Mouse (Mus musculus) midbrain, postnatal 0 days (tissue): ENCODE measurements at regions not wholly inside any gene's neighbourhood (a gene's known extent, or its start where the extent isn't known, plus 50 kb on each side); places are given as distances from the start of the nearest gene placed in this dataset.

ENCODE experiments used
- ATAC-seq: fragments of 200-750 bp; cut with Nextera tagmentation; 2 replicates; pipeline ENCODE4 v1.8.0; 2017; ENCODE audit warnings: moderate number of reproducible peaks, mild to moderate bottlenecking, moderate TSS enrichment, moderate library complexity; ENCODE audit not compliant: low FRiP score
- DNase-seq: peaks from one replicate; pipeline ENCODE4 v3.0.0-alpha.2; 2015; ENCODE audit warnings: low spot score
- H3K27ac ChIP-seq: fragments of 300-500 bp; sonication (generic); 2 replicates; pipeline ENCODE4 v1.5.1; 2014; ENCODE audit warnings: low read depth, mild to moderate bottlenecking, low read length, mixed read lengths
- H3K27me3 ChIP-seq: fragments of 300-500 bp; sonication (generic); 2 replicates; pipeline ENCODE4 v1.6.1; 2014; ENCODE audit warnings: low read length, control low read depth, mixed read lengths; ENCODE audit not compliant: insufficient read depth
- H3K36me3 ChIP-seq: fragments of 300-500 bp; sonication (generic); 2 replicates; pipeline ENCODE4 v1.6.1; 2014; ENCODE audit warnings: low read length, control low read depth, mixed read lengths; ENCODE audit not compliant: insufficient read depth
- H3K4me1 ChIP-seq: fragments of 300-500 bp; sonication (generic); 2 replicates; pipeline ENCODE4 v1.6.1; 2014; ENCODE audit warnings: mild to moderate bottlenecking, control low read depth, antibody characterized with exemption, low read length, mixed read lengths; ENCODE audit not compliant: insufficient read depth
- H3K4me2 ChIP-seq: fragments of 300-500 bp; sonication (generic); 2 replicates; pipeline ENCODE4 v1.6.1; 2014; ENCODE audit warnings: low read depth, mild to moderate bottlenecking, low read length, mixed read lengths; ENCODE audit not compliant: poor library complexity, severe bottlenecking
- H3K4me3 ChIP-seq: fragments of 300-500 bp; sonication (generic); 2 replicates; pipeline ENCODE4 v1.5.1; 2014; ENCODE audit warnings: low read depth, mild to moderate bottlenecking, low read length, moderate library complexity
- H3K9ac ChIP-seq: fragments of 300-500 bp; sonication (generic); replicated peaks from 2 replicates; pipeline ENCODE4 v1.6.1; 2014; ENCODE audit warnings: mild to moderate bottlenecking, low read length, moderate library complexity, mixed read lengths; ENCODE audit not compliant: poor library complexity, severe bottlenecking
- H3K9me3 ChIP-seq: fragments of 300-500 bp; sonication (generic); 2 replicates; pipeline ENCODE4 v1.6.1; 2016; ENCODE audit warnings: low read length, control low read depth
- CTCF ChIP-seq: IDR thresholded peaks from 2 replicates; pipeline ENCODE4 v1.5.1; 2016; ENCODE audit warnings: antibody characterized with exemption, mild to moderate bottlenecking
- WGBS: fragments of 180-500 bp; shearing (Covaris S2); extraction: QIAGEN DNeasy Blood & Tissue Kit; methylation state at CpG from one replicate; pipeline ENCODE4 v1.1.7; 2014; 5-methylcytosine and 5-hydroxymethylcytosine counted together

DNA sequence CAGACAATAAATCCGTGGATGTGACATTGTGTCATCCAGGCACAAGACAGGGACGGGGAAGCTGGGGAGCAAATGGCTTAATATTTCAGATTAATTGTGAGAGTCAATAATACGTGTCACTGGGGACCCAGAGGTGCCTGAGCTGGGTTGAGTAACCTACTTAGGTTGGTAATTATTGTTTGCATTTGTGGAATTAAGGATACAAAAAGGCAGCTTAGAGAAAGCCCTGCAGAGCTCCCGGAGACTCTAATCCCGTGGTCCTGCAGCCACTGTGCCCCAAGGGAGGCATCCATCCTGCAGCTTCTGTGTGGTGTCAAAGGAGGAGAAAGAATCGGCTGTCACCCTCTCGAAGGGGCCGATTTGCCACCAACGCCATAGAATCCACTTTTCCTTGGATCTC lies 139.3 kb upstream of the Kazn start:
- no peaks in the 10 kb centered on the region for H3K9me3 ChIP-seq
- no peaks in the 10 kb centered on the region for H3K36me3 ChIP-seq
- no peak overlapping the region for H3K27ac ChIP-seq
- TF ChIP-seq CTCF = no peak
- no peak overlapping the region for H3K9ac ChIP-seq
- no peaks in the 10 kb centered on the region for H3K27me3 ChIP-seq
- H3K4me2 ChIP-seq = no peak overlapping the region
- ATAC-seq = no peak
- no peak for DNase-seq
- H3K4me1 ChIP-seq = no peaks in the 10 kb centered on the region
- 14% methylated on average over 9 of the region's 9 CpGs for WGBS
- no peak overlapping the region for H3K4me3 ChIP-seq

DNA sequence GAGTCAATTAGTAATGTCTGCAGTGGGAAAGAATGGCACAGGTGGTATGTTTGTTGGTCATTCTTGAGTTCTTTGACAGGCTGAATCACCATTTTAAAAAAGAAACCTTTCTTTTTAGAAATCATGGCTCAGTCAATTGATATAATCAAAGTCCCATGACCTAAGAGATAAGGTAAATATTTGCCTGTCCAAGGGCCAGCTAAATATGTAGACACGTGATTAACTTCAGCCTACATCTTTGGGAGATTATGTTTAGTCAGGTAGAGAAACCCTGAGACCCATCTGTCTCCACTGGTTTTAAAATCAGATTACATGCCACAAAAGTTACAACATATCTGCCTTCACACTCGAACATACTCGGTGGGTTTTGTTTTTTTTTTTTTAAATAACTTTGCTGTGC lies 128.6 kb upstream of the Kazn start:
- Histone ChIP-seq H3K27ac (no peak overlapping the region), H3K9me3 (no peaks in the 10 kb centered on the region), H3K27me3 (no peaks in the 10 kb centered on the region), H3K4me2 (no peak overlapping the region), H3K36me3 (no peaks in the 10 kb centered on the region), H3K4me3 (no peak overlapping the region), H3K4me1 (no peaks in the 10 kb centered on the region), H3K9ac (no peak overlapping the region)
- 89% methylated on average over 3 of the region's 3 CpGs for WGBS
- DNase-seq (no peak), ATAC-seq (no peak)
- no peak for TF ChIP-seq CTCF

DNA sequence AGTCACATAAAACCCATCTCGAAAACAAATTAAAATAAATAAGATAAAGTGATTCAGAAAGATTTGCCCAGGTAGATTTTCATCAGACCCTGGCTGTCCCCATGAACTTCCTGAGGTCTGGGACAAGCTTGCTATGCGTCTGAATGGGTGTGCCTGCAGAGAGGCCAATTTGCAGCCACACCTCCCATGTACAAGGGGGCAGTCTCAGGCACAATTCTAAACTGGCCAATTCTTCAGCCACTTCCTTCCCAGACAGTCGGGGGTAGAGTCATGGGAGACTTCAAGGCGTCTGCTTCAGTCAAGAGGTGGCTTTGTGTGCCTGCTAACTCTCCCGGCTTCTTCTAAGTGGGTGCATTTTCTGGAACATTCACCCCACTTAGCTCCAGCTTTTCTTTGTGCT lies 122.9 kb upstream of the Kazn start:
- H3K9me3 ChIP-seq = no peaks in the 10 kb centered on the region
- no peak overlapping the region for H3K27ac ChIP-seq
- H3K4me2 ChIP-seq = no peak overlapping the region
- DNase-seq = no peak
- no peak overlapping the region for H3K9ac ChIP-seq
- no peak overlapping the region for H3K4me3 ChIP-seq
- H3K4me1 ChIP-seq = peaks cover 2% of the 10 kb centered on the region; the same call in 1 of the 2 replicates
- no peaks in the 10 kb centered on the region for H3K27me3 ChIP-seq
- TF ChIP-seq CTCF = no peak
- WGBS = 56% methylated on average over 5 of the region's 5 CpGs
- no peak for ATAC-seq
- no peaks in the 10 kb centered on the region for H3K36me3 ChIP-seq

DNA sequence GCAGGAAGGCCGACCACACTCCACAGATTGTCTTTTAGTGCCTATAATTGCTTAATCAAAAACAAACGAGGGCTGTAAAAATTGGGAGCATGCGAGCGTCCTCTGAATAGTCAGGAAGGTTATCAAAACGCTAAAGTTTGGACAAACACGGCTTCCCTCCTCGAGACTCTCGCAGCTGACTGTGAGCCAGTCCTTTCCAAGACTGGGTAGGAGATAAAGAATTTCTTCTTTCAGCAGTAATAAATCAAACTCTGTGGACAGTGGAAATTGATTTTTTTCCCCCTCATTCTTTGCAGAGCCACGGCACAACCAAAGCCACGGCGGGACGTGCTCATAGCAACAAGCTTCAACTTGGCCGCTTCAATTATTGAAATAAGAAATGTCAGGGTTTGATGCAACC lies 119.7 kb upstream of the Kazn start:
- WGBS = 75% methylated on average over 13 of the region's 13 CpGs
- Histone ChIP-seq H3K4me2 (no peak overlapping the region), H3K27me3 (no peaks in the 10 kb centered on the region), H3K9me3 (no peaks in the 10 kb centered on the region), H3K4me3 (no peak overlapping the region), H3K4me1 (peaks cover 2% of the 10 kb centered on the region; the same call in 1 of the 2 replicates), H3K9ac (no peak overlapping the region), H3K27ac (no peak overlapping the region), H3K36me3 (no peaks in the 10 kb centered on the region)
- TF ChIP-seq CTCF = no peak
- DNase-seq (no peak), ATAC-seq (no peak)

DNA sequence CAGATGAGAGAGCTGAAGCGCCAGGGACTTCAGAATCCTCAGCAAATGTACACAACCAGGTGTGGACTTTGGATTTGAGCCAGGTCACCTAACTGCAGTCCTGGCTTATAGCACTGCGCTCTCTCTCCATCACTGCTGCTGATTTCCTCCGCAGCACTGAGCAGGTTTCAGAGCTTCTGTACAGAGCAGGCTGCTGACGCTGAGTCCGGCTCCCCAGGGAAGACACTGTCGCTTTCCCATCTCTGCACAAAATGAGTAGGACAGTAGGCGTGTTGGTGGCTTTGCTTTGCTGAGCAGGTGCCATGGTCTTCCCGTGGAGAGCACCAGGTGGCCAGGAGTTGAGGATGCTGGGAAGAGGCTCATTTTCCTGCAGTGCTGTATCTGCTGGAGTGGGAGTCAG lies 116.2 kb upstream of the Kazn start:
- no peaks in the 10 kb centered on the region for H3K4me1 ChIP-seq
- H3K4me3 ChIP-seq = no peak overlapping the region
- DNase-seq (peak; percentile 53), ATAC-seq (no peak)
- no peak for TF ChIP-seq CTCF
- H3K27ac ChIP-seq = peak overlapping the region; percentile 38; the same call in 1 of the 2 replicates
- H3K4me2 ChIP-seq = no peak overlapping the region
- H3K27me3 ChIP-seq = no peaks in the 10 kb centered on the region
- H3K9ac ChIP-seq = no peak overlapping the region
- WGBS = 82% methylated on average over 8 of the region's 8 CpGs
- H3K36me3 ChIP-seq = no peaks in the 10 kb centered on the region
- no peaks in the 10 kb centered on the region for H3K9me3 ChIP-seq

DNA sequence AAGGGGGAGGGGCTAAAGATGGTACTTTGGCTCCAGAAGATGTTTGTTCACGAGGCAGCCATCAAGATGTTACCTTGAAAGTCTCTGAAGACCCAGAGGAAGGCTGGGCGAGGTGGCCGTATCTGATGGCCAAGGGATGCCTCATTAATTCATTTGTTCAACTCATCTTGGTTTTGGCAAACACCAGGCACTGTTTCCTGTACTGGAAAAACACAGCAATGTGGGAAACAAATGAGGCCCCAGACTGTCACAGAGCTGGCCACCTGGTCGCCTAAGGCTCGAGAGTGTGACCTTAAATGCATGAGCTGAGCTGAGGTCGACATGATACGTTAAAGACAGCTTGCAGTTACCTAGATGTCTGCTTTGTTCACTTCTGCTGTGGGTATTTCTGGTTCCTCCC lies 114.3 kb upstream of the Kazn start:
- Histone ChIP-seq H3K27me3 (no peaks in the 10 kb centered on the region), H3K4me3 (no peak overlapping the region), H3K4me2 (no peak overlapping the region), H3K36me3 (no peaks in the 10 kb centered on the region), H3K9ac (no peak overlapping the region), H3K4me1 (no peaks in the 10 kb centered on the region), H3K27ac (no peak overlapping the region), H3K9me3 (no peaks in the 10 kb centered on the region)
- ATAC-seq = no peak
- no peak for TF ChIP-seq CTCF
- 86% methylated on average over 7 of the region's 7 CpGs for WGBS
- DNase-seq = no peak

DNA sequence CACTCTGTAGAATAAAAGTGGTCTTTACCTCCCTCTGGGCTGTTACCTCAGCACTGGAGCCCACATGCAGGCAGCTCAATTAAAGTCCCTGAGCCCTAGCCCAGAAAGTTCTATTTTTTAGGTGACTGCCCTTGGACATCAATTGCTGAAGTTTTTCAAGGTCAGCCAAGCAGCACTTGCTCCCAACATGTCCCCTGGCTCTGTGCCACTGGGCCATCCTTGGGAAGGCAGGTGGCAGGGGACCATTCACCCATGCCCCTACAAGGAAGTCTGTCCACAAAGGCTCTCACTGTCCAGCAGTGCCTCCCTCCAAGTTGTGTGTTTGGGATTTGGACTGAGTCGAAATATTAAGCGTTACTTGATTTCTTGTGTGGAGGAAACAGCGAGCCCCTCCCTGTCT lies 112.6 kb upstream of the Kazn start:
- ATAC-seq (no peak), DNase-seq (no peak)
- no peak overlapping the region for H3K9ac ChIP-seq
- TF ChIP-seq CTCF = no peak
- H3K36me3 ChIP-seq = no peaks in the 10 kb centered on the region
- no peak overlapping the region for H3K4me3 ChIP-seq
- no peak overlapping the region for H3K27ac ChIP-seq
- 81% methylated on average over 3 of the region's 3 CpGs for WGBS
- H3K4me1 ChIP-seq = no peaks in the 10 kb centered on the region
- H3K9me3 ChIP-seq = no peaks in the 10 kb centered on the region
- H3K27me3 ChIP-seq = no peaks in the 10 kb centered on the region
- no peak overlapping the region for H3K4me2 ChIP-seq
